Mouse (Mus musculus): ENCODE measurements around the gene Pank3.

DNA sequence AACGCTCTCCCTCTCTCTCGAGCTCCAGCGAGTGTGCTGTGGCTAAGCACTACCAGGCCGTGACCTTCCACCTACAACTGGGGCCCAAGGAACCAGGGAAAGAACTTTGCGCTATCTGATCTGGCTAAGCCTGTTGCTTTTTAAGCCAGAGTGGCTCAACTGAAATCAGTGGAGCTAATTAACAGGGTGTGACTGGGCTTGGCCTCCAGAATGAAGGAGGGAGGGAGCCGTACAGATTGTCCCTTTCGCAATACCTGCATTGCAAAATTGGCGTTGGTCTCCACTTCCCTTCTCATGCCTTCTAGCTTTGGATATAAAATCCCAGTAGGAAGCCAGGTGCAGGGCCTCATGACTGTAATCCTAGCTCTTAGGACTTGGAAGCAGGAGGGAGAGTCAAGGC lies 18.7 kb upstream of the Pank3 start:
- TF ChIP-seq CTCF (IDR thresholded peaks at IDR 0.05; ENCODE audit: insufficient read depth, low read length) (no peak), POLR2A (IDR thresholded peaks at IDR 0.05; ENCODE audit: borderline replicate concordance, extremely low read depth, low read depth, low read length) (no peak)
